Comparison of ENCODE assay signal across 10 mouse cellular contexts in the genomic region with DNA sequence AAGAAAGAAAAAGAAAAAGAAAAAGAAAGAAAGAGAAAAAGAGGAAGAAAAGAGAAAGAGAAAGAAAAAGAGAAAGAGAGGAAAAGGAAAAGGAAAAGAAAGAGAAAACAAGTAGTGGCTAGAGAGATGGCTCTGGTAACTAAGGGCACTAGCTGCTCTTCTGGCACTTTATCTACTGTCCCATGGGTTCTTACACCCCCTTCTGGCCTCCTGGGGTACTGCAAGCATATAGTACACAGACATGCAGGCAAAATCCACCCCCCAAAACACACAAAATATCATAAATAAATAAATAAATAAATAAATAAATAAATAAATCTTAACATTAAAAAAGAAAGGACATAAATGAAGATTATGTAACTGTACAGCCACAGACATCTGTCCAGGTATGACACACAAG. TPM values are rescaled to one million over a fixed set of nuclear protein-coding genes. Genes with fewer than 3 reads are reported as not detected.
A peak's percentile ranks its signal among the peaks of the same experiment; 100 is the strongest.
DNase-seq lines count a peak whose midpoint lies in the region; ATAC-seq and TF ChIP-seq lines count a peak whose summit lies in the region.
"Had no signal": no experiment of that assay in that cellular context is flagged by ENCODE, and none has a peak within 500 bp of the region (broad histone marks: within the 10 kb centered on the region; RNA-seq: fewer than 3 reads in every experiment).

No protein-coding gene starts in this region.

- no peaks in the 10 kb centered on the region for H3K9me3 ChIP-seq in intestine, postnatal 0 days (ENCODE audit: control insufficient read depth)
- H3K9me3 ChIP-seq in intestine, embryonic 15.5 days, result no peaks in the 10 kb centered on the region
- no peaks in the 10 kb centered on the region for H3K9me3 ChIP-seq in embryonic facial prominence, embryonic 11.5 days (replicated peaks; ENCODE audit: control insufficient read depth, low read length)
- H3K9me3 ChIP-seq: megakaryocyte, embryonic 14.5 days had no signal

- H3K36me3 ChIP-seq in intestine, postnatal 0 days (ENCODE audit: control insufficient read depth, insufficient read depth), result no peaks in the 10 kb centered on the region
- no peaks in the 10 kb centered on the region for H3K36me3 ChIP-seq in intestine, embryonic 15.5 days
- no peaks in the 10 kb centered on the region for H3K36me3 ChIP-seq in embryonic facial prominence, embryonic 11.5 days (replicated peaks; ENCODE audit: control insufficient read depth, insufficient read depth, low read depth, low read length)

- H3K27ac ChIP-seq in intestine, postnatal 0 days (ENCODE audit: low read depth, low read length), result no peak overlapping the region
- no peak overlapping the region for H3K27ac ChIP-seq in intestine, embryonic 15.5 days
- no peak overlapping the region for H3K27ac ChIP-seq in embryonic facial prominence, embryonic 11.5 days (replicated peaks; ENCODE audit: low read depth, low read length)

- no peaks in the 10 kb centered on the region for H3K27me3 ChIP-seq in intestine, postnatal 0 days (replicated peaks; ENCODE audit: control insufficient read depth, insufficient read depth, low read length)
- no peaks in the 10 kb centered on the region for H3K27me3 ChIP-seq in intestine, embryonic 15.5 days (replicated peaks)
- H3K27me3 ChIP-seq in embryonic facial prominence, embryonic 11.5 days (ENCODE audit: control insufficient read depth, insufficient read depth, low read length), result no peaks in the 10 kb centered on the region

- TF ChIP-seq CTCF in intestine, postnatal 0 days (IDR thresholded peaks at IDR 0.05; ENCODE audit: low read depth), result peak; percentile 81

- H3K4me2 ChIP-seq in intestine, postnatal 0 days (replicated peaks; ENCODE audit: low read depth), result no peak overlapping the region
- H3K4me2 ChIP-seq in intestine, embryonic 15.5 days (replicated peaks), result no peak overlapping the region
- H3K4me2 ChIP-seq in embryonic facial prominence, embryonic 11.5 days (ENCODE audit: low read depth, low read length), result no peak overlapping the region

- H3K4me1 ChIP-seq in intestine, postnatal 0 days (replicated peaks; ENCODE audit: control insufficient read depth, insufficient read depth, low read length), result no peaks in the 10 kb centered on the region
- no peaks in the 10 kb centered on the region for H3K4me1 ChIP-seq in intestine, embryonic 15.5 days (replicated peaks)
- no peaks in the 10 kb centered on the region for H3K4me1 ChIP-seq in embryonic facial prominence, embryonic 11.5 days (ENCODE audit: control insufficient read depth, insufficient read depth, low read length)

- ATAC-seq in intestine, postnatal 0 days, result no peak
- no peak for ATAC-seq in intestine, embryonic 15.5 days
- peak; percentile 71 for ATAC-seq in CD4-positive, CD25-positive, alpha-beta regulatory T cell, adult 4 months
- ATAC-seq in activated CD4-positive, CD25-positive, alpha-beta regulatory T cell, adult 4 months, result peak; percentile 78
- ATAC-seq in embryonic facial prominence, embryonic 11.5 days (replicated peaks; ENCODE audit: insufficient number of reproducible peaks, low FRiP score, low TSS enrichment, low read depth), result no peak

- no peak overlapping the region for H3K9ac ChIP-seq in intestine, postnatal 0 days (ENCODE audit: low read depth, low read length)
- H3K9ac ChIP-seq in intestine, embryonic 15.5 days, result no peak overlapping the region
- no peak overlapping the region for H3K9ac ChIP-seq in embryonic facial prominence, embryonic 11.5 days (replicated peaks; ENCODE audit: low read length)

- no peak overlapping the region for H3K4me3 ChIP-seq in intestine, postnatal 0 days (ENCODE audit: low read depth, low read length)
- no peak overlapping the region for H3K4me3 ChIP-seq in intestine, embryonic 15.5 days (replicated peaks)
- no peak overlapping the region for H3K4me3 ChIP-seq in embryonic facial prominence, embryonic 11.5 days (ENCODE audit: low read depth, low read length)
- H3K4me3 ChIP-seq: erythroblast, embryonic 14.5 days; megakaryocyte, embryonic 14.5 days had no signal

- peak; percentile 77 for DNase-seq in embryonic facial prominence, embryonic 11.5 days (ENCODE audit: low spot score)
- DNase-seq in kidney, postnatal 36 days, result peak; percentile 77 to 88
- peak; percentile 61 to 68 for DNase-seq in natural killer cell, adult 2 months (ENCODE audit: low spot score in 2 of 2)
- DNase-seq in thymus, postnatal 36 days, result peak; percentile 68 to 75

RNA-seq across cellular contexts. Expression of gene Mpp4, which starts 20.4 kb away (rescaled TPM):
- polyA plus RNA-seq in intestine, postnatal 0 days (2015; fragmentation: Nextera tagmentation; extraction: Ambion mirVana), result 0.21 and 0.29 TPM in 2 replicates
- polyA plus RNA-seq in intestine, embryonic 15.5 days (2015; fragmentation: Nextera tagmentation; extraction: Ambion mirVana), result 0.48 and 0.50 TPM in 2 replicates
- polyA plus RNA-seq in CD4-positive, CD25-positive, alpha-beta regulatory T cell, adult 4 months (2017; shearing (Covaris generic)), result not detected
- polyA plus RNA-seq in activated CD4-positive, CD25-positive, alpha-beta regulatory T cell, adult 4 months (2017; shearing (Covaris generic)), result under 1 TPM in 1 of 2 experiments, not detected in 1; 0.19 TPM
- polyA plus RNA-seq in embryonic facial prominence, embryonic 11.5 days (2014; fragmentation: Nextera tagmentation; extraction: Ambion mirVana), result 0.17 and 0.49 TPM in 2 replicates

RNA-seq across cellular contexts. Expression of gene Tmem237, which starts 22.6 kb away (rescaled TPM):
- polyA plus RNA-seq in intestine, postnatal 0 days (2015; fragmentation: Nextera tagmentation; extraction: Ambion mirVana), result 10.7 and 12.5 TPM in 2 replicates
- polyA plus RNA-seq in intestine, embryonic 15.5 days (2015; fragmentation: Nextera tagmentation; extraction: Ambion mirVana), result 33.8 and 37.1 TPM in 2 replicates
- 10 to 100 TPM; 17.9 to 18.6 TPM for polyA plus RNA-seq in CD4-positive, CD25-positive, alpha-beta regulatory T cell, adult 4 months (2017; shearing (Covaris generic))
- 10 to 100 TPM; 17.1 to 21.3 TPM for polyA plus RNA-seq in activated CD4-positive, CD25-positive, alpha-beta regulatory T cell, adult 4 months (2017; shearing (Covaris generic))
- 38.9 and 44.1 TPM in 2 replicates for polyA plus RNA-seq in embryonic facial prominence, embryonic 11.5 days (2014; fragmentation: Nextera tagmentation; extraction: Ambion mirVana)

RNA-seq across cellular contexts. Expression of gene C2cd6, which starts 48.1 kb away (rescaled TPM):
- not detected in 2 replicates for polyA plus RNA-seq in intestine, postnatal 0 days (2015; fragmentation: Nextera tagmentation; extraction: Ambion mirVana)
- not detected in 2 replicates for polyA plus RNA-seq in intestine, embryonic 15.5 days (2015; fragmentation: Nextera tagmentation; extraction: Ambion mirVana)
- under 1 TPM in 1 of 2 experiments, not detected in 1; 0.39 TPM for polyA plus RNA-seq in CD4-positive, CD25-positive, alpha-beta regulatory T cell, adult 4 months (2017; shearing (Covaris generic))
- under 1 TPM in 1 of 2 experiments, not detected in 1; 0.20 TPM for polyA plus RNA-seq in activated CD4-positive, CD25-positive, alpha-beta regulatory T cell, adult 4 months (2017; shearing (Covaris generic))
- polyA plus RNA-seq in embryonic facial prominence, embryonic 11.5 days (2014; fragmentation: Nextera tagmentation; extraction: Ambion mirVana), result not detected in 2 replicates
- polyA plus RNA-seq: erythroblast, embryonic 14.5 days had no signal

Comparison
In these comparisons a context has a peak if more than half of its experiments do, and no peak if none do; other contexts are left out.
1. ATAC-seq: peak in CD4-positive, CD25-positive, alpha-beta regulatory T cell, adult 4 months (single experiment) and activated CD4-positive, CD25-positive, alpha-beta regulatory T cell, adult 4 months (single experiment); none in intestine, postnatal 0 days (single experiment), intestine, embryonic 15.5 days (single experiment) and embryonic facial prominence, embryonic 11.5 days (single experiment).
2. Peak in every context shown above with its lines, with median percentiles within 50 percentile points of each other: DNase-seq.